Mouse (Mus musculus) cerebellum, adult 9-10 months (tissue): ENCODE measurements around the gene 4933406M09Rik.

Experiments
- DNase-seq: peaks from one replicate; pipeline ENCODE4 v3.0.0; 2022

The 4933406M09Rik gene

GRCm38 (mm10) chr1:134385666-134386065, at the start of gene 4933406M09Rik:
TSS of gene 4933406M09Rik (plus strand) at chr1:134385940.
- DNase-seq, result no peak

GRCm38 (mm10) chr1:134336958-134337710, 48.6 kb upstream of the 4933406M09Rik start:
- peak; percentile 66 for DNase-seq

GRCm38 (mm10) chr1:134339162-134339561, 46.6 kb upstream of the 4933406M09Rik start:
- peak; percentile 40 for DNase-seq

DNA sequence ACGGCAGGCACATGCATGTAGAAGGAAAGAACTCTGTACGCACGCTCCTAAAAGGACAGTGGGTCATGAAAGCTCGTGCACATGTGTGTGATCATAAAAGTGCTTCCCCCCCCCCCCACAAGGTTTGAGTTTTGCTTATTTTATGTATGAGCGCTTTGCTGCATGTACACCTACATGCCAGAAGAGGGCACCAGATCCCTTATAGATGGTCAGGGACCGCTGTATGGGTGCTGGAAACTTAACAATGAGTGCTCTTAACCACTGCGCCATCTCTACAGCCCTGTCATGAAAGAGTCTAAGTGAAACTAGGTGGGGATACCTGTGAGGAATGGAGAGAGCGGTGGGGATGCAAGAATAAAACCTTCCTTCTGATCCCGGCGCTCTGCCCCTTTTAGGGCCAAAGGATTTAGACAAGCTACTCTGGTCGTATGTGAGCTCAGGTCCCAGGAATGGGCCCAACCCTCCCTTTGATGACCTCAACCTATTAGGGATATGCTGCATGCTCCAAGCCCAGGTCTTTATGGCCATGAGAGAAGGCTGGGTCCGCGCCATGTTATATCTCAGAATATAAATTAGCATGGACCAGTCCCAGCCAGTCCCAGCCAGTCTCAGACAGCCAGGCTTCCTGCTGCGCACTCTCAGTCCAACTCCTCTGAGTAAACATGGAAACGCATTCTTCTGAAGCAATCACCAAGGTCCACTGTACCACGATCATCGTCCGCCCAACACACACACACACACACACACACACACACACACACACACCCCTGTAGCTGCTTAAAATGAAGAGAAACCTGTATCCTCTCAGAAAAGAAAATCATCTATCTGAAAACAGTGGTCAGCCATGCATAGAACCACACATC, 45.8 kb upstream of the 4933406M09Rik start:
- DNase-seq, result peak; percentile 50

DNA sequence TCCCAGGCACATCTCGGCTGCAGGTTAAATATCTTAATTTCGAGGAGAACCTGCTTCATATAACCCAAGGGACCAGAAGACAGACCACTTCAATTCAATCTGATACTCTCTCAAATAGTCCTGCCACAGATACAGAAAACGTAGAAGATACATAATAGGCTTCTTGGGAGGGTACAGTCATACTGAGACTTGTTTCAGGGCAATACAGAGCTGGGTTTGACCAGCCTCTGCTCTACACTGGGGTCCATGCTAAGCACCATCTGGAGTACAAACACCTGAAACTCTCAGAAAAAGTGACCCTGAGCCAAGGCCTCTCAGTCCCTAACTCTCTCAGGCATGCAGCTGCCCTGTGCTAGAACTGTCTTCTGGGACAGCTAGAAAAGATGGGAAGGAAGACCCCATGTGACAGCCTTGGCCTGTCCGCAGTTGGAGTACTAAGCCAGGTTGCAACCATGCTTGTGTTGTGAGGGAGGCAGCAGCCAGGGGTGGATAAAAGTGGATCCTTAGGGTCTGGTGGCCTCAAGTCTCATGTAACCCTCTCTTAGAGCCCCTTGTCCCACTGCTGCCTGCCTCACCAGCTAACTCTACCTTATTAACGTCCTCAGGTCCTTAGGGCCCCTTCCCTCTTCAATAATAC, 44.0 kb upstream of the 4933406M09Rik start:
- peak; percentile 42 for DNase-seq

DNA sequence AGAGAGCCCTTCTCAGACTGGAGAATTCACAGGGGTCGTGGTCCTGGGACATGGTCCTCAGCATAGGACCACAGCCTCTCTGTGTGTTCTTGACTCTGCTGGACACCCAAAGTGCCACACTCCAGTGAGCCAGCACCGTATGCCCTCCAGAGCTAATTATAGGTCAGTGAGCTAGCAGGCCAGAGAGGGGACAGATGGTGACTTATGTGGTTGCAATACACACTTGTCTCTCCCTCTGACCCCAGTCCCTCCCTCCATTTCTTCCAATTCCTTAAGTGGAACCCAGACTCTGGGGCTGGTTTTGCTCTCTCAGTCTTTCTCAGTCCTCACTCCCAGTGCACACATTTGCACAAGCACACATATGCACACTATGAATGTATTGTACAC, 43.5 kb upstream of the 4933406M09Rik start:
- peak; percentile 89 for DNase-seq

- peak; percentile 67 for DNase-seq
These were observed 42.9 kb upstream of the 4933406M09Rik start for GRCm38 (mm10) chr1:134342781-134343310.

DNA sequence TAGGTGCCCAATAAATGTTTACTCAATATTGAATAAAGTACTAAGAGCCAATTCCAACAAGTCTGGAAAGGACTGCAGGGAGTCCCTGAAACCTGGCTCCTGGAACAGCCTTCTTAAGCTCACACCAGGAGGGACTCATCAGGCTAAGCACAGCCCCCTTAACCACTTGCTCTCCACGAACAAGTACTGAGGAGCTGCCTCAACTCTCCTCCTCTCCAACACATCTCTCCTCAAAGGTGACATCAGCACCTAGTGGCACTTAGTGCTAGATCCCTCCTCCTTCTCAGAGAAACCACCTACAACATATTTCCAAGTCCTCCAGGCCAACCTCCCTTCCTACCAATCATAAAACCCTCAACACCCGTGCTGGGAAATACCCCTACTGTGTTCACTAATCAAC, 42.2 kb upstream of the 4933406M09Rik start:
- DNase-seq, result peak; percentile 80

DNA sequence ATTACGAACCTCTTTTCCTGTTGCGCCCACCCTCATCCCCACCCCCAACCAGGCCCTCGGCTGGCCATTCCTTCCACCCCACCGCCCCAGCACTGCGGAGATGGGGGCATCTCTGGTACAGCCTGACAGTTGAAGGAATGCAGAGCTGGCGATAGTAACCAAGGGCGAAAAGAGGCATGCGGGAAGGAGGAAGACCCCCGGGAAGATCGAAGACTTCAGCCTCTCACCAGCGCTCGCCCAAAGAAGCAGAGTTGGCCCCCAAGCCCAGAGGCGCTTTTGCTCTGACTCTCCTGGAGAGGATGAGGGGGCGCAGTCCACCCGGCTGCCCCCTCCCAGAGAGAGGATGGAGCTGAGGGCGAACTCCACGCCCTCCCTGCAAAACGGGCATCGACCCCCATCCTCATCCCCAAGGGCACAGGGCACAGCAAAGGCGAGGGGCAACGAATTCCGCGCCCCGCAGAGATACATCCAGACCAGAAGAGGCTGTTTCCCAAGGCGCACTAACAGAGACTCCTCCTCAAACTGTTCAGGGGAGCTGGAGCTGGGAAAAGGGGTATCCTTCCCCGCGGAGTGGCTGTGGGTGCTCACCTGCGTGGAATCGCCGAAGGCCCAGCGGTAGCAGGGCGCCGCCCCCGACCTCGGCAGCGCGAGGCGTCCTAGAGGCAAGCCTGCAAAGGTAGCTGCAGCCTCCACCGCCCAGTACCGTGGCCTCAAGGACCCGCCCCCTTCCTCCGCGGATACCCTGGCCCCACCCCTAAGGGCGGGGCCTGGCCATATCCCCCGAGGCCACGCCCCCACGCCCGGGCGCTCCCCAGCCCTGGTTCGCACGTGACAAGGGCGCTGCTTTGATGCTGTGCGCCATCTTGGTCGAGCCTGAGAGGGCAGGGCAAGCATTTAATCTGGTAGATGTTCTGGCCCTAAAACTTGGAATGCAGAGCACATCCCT, 41.5 kb upstream of the 4933406M09Rik start:
- DNase-seq, result peak; percentile 95

DNA sequence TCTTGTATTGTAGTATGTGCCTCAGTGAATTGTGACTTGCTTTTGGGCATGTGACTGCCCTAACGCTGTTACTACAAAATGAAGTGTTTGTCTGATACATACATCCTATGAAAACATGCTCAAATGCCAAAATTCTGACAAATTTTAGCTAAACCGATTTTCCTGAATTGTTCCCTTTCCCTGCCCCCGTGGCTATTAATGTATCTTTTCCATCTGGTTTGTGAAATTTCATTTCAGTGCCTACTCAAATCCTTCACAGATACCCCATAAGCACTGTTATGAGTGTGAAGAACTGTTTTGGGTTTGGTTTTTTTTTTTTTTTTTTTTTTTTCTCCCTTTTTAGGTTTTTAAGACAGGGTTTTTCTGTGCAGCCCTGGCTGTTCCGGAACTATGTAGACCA, 40.7 kb upstream of the 4933406M09Rik start:
- no peak for DNase-seq

DNA sequence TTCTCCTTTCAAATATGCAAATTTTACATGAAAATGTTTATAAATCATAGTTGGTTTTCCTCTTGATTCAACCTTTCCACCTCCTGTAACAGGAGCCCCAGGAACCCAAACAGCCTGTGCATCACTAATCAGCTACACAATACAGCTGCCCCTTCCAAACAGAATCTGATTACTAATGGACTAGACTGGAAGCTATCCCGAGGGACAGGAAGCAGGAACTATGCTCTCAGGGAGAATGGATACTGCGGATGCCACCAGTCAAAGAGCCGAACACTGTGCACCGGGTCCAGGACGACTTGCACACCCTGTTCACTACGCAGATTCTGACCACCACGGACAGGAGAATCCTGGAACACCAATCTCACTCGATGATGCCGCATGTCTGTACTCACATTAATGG, 37.9 kb upstream of the 4933406M09Rik start:
- no peak for DNase-seq

GRCm38 (mm10) chr1:134353326-134353725, 32.4 kb upstream of the 4933406M09Rik start:
- no peak for DNase-seq

GRCm38 (mm10) chr1:134357461-134357860, 28.3 kb upstream of the 4933406M09Rik start:
- no peak for DNase-seq

DNA sequence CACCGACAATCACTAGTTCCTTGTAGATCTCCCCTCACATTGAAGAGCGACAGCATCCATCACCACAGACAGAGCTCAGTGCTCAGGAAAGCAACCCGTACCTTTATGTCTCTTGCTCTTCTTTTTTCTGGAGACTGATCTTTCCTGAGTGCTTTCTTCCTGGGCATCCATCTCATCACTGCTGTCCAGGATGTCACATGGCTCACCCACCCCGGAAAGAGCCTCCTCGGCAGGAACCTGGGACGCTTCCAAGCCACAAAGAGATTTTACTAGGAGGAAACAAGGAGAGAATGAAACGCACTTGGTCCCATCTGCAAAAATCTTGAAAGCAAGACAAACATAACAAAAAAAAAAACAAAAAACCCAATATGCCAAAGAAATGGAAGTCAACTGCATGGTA, 25.1 kb upstream of the 4933406M09Rik start:
- DNase-seq, result no peak

- no peak for DNase-seq
These were observed 24.4 kb upstream of the 4933406M09Rik start for GRCm38 (mm10) chr1:134361195-134361856.

GRCm38 (mm10) chr1:134361857-134362212, 23.9 kb upstream of the 4933406M09Rik start, which contains the start of gene Tmem183a:
TSS of gene Tmem183a (minus strand) at chr1:134361979.
- DNase-seq, result peak; percentile 96

GRCm38 (mm10) chr1:134363194-134363593, 22.5 kb upstream of the 4933406M09Rik start:
- no peak for DNase-seq

- DNase-seq, result no peak
These were observed 20.2 kb upstream of the 4933406M09Rik start for GRCm38 (mm10) chr1:134365491-134365890.

GRCm38 (mm10) chr1:134368777-134369337, 16.9 kb upstream of the 4933406M09Rik start:
- DNase-seq, result peak; percentile 53

DNA sequence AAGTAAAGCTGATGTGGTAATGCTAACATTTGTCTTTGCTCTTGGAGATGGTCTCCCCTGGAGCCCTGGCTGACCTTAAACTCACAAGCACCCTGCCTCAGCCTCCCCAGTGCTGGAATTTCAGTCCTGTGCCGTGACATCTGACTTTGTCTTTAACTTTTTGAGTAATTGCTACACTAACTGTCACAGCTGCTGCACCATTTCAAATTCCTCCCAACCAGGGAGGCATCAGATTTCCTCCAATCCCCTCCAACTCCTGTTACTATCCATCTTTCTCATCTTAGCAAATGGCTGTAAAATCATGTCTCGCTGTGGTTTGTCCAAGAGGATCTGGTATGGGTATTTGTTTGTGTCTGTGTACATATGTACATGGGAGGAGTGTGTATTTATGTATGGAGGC, 11.6 kb upstream of the 4933406M09Rik start:
- DNase-seq, result no peak

- DNase-seq, result no peak
These were observed 4.7 kb upstream of the 4933406M09Rik start for GRCm38 (mm10) chr1:134381051-134381450.
